Mouse (Mus musculus) hindlimb bud, embryonic 11.5 days (tissue): ENCODE measurements around the gene Fbxo39.

Experiments used
- DNase-seq: peaks from one replicate; pipeline ENCODE4 v3.0.0-alpha.2; 2012; ENCODE audit warnings: low read depth, low spot score; ENCODE audit errors: extremely low spot score

Fbxo39 gene

DNA sequence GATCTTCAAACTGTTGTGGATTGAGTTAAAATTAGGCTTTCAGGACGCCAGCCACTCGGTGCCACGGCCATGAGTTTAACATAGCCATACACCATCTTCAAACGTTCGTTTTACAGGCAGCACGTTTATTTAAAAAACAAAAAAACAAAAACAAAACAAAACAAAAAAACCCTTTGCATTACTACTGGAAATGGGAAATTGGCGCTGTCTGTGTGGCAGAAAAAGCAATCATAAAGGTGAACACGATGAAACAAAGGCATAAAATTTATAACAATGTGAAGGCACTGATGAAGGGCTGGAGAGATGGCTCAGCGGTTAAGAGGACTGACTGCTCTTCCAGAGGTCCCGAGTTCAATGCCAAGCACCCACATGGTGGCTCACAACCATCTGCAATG lies 48.1 kb downstream of the Fbxo39 start, which contains the start of gene Tekt1:
Gene Tekt1, minus strand, starts transcription at position 96 of the 395 bp plus-strand sequence.
- no peak for DNase-seq

DNA sequence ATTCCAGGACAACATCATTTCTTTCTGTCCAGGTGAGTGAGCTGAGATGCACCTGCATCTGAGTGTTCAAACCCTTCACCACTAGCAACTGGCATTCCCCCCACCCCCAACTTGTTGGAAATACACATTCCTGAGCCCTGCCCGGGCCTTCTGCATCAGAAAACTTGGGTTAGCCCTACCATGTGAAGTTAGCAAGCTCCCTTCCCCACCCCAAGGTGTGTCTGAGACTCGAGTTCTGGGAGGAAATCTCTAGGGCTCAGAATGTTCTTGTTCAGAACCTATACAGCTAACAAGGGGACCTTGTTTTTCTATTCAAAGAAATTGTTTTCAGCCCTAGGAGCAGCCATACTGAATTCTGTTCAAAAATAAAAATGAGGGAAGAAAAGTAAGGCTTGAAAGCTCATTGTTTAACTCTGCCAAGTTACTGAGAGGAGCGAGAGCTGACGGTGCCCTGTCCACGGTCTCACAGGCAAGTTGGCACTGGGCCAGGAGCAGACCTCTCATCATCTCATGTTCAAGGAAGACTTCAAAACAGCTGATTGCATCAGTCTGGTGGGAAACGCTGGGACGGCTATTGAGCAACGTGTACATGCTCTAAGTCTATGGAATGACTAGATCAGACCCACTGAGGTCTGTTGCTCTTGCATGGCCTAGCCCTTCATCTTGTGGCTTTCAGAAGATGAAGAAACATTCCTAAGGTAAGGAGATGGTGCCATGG lies 49.4 kb downstream of the Fbxo39 start:
- no peak for DNase-seq

DNA sequence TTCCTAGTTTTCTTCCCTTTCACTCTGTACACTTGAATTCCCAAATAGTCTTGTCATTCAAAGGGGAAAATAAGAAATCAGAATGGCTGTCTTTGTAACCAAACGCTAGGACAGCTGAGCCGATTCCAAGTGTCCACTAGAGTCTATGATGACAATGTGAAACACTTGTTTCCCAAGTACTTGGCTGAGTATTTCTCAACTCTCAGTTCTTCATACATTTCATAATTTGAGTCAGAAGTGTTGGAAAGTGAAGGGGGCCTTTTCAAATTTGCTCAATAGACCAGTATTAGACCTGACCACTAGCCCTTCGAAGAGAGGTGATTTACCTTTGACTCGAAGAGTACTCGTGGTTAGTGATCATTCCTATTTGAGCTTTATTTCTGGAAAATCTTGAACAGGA lies 50.3 kb downstream of the Fbxo39 start:
- no peak for DNase-seq

DNA sequence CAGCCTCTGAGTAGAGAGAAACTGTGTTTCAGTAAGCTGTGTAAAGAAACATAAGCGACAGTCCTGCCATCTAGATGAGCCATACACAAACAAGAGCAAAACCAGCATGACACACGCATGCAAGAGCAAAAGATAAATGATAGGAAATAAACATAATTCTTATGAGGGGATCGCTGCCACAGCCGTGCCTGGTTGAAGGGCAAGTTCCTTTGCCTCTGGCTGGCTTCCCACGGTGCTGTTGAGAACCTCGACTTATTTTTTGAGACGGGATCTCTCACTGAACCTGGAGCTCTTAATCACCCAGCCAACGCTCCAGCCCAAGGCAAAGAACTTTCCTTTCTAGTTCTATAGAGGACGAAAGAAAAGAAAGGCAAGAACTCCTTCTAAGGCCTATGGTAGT lies 51.9 kb downstream of the Fbxo39 start:
- DNase-seq, result no peak

DNA sequence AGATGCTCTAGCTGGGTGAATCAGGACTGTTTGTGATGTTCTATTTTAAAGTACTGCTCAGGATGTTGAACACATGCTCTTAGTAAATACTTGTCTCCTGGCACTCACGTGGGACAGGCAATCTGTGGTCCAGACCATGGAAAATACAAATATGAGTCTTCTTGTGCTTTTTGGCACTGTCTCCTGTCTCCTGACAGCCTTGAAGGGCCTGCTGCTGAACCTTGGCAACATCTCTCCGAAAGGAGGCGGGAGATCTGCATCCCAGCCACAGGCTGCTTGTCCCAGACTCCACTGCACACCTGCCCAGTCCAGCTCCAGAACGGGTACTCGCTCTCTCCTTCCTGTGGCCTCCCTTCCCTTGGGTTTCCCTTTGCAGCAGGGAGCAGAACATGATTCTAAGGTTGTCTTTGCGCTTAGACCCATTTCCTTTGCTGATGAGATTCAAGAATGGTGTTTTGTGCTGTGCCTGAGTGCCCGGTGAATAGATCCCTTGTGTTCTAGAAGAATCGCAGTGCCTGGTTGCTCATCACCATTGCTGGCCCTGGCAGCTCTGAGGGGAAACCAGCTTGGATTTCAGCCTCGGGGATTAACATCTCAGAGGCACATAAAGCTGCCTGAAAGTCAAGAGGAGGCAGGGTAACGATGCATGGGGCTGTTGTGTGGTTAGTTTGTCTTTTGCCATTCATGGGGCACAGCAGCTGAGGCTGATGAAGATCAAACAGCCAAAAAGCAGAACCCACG lies 53.9 kb downstream of the Fbxo39 start:
- DNase-seq, result no peak
